Mouse (Mus musculus) heart, adult 10 weeks (tissue): Measurements from ENCODE around the gene Tnnt3. TPM values are rescaled to one million over a fixed set of nuclear protein-coding genes. Genes with fewer than 3 reads are reported as not detected.

Source experiments
- polyA plus RNA-seq: library from polyadenylated mRNA; stranded (reverse); fragments of 350-450 nt; fragmentation: Illumina TruSeq; extraction: RNeasy Lipid Tissue Mini Kit (QIAGEN cat#74804); gene quantifications from one replicate; pipeline ENCODE4 v1.2.3, GENCODE M21; 2014; ENCODE audit warnings: low read depth, low replicate concordance

Tnnt3 gene
- polyA plus RNA-seq: 0.97 TPM

DNA sequence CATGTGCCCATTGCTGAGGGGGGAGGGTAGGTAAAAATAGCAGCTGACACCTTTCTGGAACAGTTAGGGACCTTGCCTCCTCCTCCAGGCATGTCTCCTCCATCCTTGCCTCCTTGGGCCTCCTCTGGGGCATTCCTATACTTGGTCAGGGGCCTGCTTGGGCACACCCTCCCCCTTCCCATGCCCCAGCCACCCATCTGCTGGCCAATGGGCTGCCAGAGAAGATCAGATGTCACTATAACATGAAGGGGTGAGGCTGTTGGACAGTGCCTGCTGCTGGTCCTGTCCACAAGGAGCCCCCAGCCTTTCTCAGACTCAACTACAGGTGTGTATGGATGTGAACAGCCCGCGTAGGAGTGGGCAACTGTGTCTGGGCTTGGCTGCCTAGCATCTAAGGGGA lies at the start of gene Tnnt3:
Tnnt3 (plus strand) TSS at position 262 of the 400 bp plus-strand sequence.

DNA sequence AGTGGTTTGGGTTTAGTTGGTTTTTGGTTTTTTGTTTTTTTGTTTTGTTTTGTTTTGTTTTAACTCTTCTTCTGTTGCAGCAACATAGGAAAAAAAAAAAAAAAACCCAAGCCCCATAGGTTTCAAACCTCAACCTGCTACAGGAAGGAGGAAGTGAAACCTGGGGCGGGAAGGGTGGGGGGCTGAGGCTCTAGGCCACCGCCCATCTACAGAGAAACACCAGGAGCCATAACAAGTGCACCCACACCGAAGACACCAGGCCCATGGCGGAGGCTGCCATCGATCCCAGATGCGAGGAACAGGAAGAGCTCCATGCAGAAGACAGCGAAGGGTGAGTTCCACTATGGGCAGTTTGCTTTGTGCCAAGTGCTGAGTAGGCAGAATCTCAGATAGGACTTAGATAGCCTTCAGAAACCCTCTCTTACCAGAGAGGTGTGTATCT lies 38.0 kb upstream of the Tnnt3 start, which contains the start of gene Lsp1:
Lsp1 (plus strand) TSS at position 174 of the 442 bp plus-strand sequence.

DNA sequence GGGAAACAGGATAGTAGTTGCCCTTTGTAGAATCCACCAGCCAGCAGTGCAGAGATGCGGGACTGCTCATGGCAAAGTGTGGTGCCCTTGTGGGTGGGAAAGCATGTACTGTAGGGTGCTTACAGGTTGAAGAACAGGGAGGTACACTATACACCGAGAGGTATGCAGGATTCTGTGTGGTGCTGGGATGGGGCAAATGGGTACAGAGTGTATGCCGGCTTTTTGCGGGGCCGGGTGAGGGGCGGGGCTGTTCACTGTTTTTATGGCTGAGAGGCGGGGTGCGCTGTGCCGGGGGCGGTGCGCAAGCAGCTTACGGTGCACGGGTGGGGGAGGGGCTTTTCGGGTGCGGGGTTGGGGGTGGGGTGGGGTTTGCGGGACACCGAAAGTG lies 34.0 kb downstream of the Tnnt3 start, which contains the start of gene Mrpl23:
Mrpl23 (plus strand) TSS at position 16 of the 388 bp plus-strand sequence.

Other genes with a start within 250 kb of the Tnnt3 start
- not detected for gene Gm2431, start 240.5 kb upstream of the Tnnt3 start, polyA plus RNA-seq
- not detected for gene Gm4559, start 224.5 kb upstream of the Tnnt3 start, polyA plus RNA-seq
- gene Krtap5-1, start 201.7 kb upstream of the Tnnt3 start, polyA plus RNA-seq: not detected
- not detected for gene Krtap5-4, start 195.3 kb upstream of the Tnnt3 start, polyA plus RNA-seq
- 2.7 TPM for gene Ifitm10, start 125.1 kb upstream of the Tnnt3 start, polyA plus RNA-seq
- not detected for gene Gm49369, start 116.2 kb upstream of the Tnnt3 start, polyA plus RNA-seq
- gene Ctsd, start 110.8 kb upstream of the Tnnt3 start, polyA plus RNA-seq: 1,183 TPM
- not detected for gene Syt8, start 64.0 kb upstream of the Tnnt3 start, polyA plus RNA-seq
- 8.8 TPM for gene Tnni2, start 57.0 kb upstream of the Tnnt3 start, polyA plus RNA-seq
- 88.0 TPM for gene Lsp1, start 38.0 kb upstream of the Tnnt3 start, polyA plus RNA-seq
- 94.6 TPM for gene Mrpl23, start 33.9 kb downstream of the Tnnt3 start, polyA plus RNA-seq
- 53.6 TPM for gene Igf2, start 168.0 kb downstream of the Tnnt3 start, polyA plus RNA-seq
- gene Gm49394, start 171.1 kb downstream of the Tnnt3 start, polyA plus RNA-seq: not detected
- not detected for gene Ins2, start 244.5 kb downstream of the Tnnt3 start, polyA plus RNA-seq